Mouse (Mus musculus): ENCODE data around the gene Hist3h2ba. TPM values are rescaled to one million over a fixed set of nuclear protein-coding genes. Genes with fewer than 3 reads are reported as not detected.
A peak's percentile ranks its signal among the peaks of the same experiment; 100 is the strongest.

Hist3h2ba gene
- polyA plus RNA-seq (2016; fragmentation: Nextera tagmentation; extraction: Ambion mirVana), result 8.5 and 11.6 TPM in 2 replicates

DNA sequence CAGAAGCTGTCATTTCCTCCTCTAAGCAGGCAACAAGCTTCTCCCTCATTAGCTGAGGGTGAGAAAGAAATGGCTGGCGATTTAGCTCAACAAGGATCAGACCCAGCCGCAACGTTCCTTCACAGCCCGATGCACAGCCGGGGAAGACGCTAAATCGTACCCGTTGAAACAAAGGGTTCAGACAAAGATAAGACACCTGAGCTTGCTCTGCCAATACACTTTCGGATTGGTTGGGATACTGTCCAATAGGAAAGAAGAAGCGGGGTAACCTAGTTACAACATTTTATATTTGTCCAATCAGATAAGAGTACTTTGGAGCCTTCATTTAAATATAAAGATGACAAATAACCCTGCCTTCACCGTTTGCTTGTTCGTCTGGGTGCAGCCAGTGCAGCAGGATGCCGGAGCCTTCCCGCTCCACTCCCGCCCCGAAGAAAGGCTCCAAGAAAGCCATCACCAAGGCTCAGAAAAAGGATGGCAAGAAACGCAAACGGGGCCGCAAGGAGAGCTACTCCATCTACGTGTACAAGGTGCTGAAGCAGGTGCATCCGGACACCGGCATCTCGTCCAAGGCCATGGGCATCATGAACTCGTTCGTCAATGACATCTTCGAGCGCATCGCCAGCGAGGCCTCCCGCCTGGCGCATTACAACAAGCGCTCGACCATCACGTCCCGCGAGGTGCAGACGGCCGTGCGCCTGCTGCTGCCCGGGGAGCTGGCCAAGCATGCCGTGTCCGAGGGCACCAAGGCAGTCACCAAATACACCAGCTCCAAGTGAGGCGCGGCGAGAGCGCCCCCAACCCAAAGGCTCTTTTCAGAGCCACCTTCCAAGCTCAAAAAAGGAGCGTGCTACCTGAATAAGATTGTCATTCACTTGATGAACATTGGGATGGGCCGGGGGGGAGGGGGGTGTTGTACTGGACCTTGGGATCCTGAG lies at the start of gene Hist3h2ba:
Gene Hist3h2ba (plus strand): TSS at position 379 of the 938 bp plus-strand sequence.
- WGBS, result under 1% methylated on average over 48 of the region's 48 CpGs
- H3K36me3 ChIP-seq, result no peaks in the 10 kb centered on the region
- peaks cover 18% of the 10 kb centered on the region; the same call in 1 of the 2 replicates for H3K4me1 ChIP-seq (replicated peaks)
- ATAC-seq (ENCODE audit: insufficient number of reproducible peaks, low FRiP score), result peak; percentile 83
- H3K4me3 ChIP-seq, result peak within 1 kb of the TSS; percentile 42
- H3K4me2 ChIP-seq, result peak within 1 kb of the TSS; percentile 71
- H3K27me3 ChIP-seq (replicated peaks), result peaks cover 44% of the 10 kb centered on the region
- no peaks in the 10 kb centered on the region for H3K9me3 ChIP-seq (replicated peaks)
- peak within 1 kb of the TSS; percentile 64 for H3K9ac ChIP-seq
- H3K27ac ChIP-seq (ENCODE audit: poor library complexity, severe bottlenecking), result peak within 1 kb of the TSS; percentile 69

DNA sequence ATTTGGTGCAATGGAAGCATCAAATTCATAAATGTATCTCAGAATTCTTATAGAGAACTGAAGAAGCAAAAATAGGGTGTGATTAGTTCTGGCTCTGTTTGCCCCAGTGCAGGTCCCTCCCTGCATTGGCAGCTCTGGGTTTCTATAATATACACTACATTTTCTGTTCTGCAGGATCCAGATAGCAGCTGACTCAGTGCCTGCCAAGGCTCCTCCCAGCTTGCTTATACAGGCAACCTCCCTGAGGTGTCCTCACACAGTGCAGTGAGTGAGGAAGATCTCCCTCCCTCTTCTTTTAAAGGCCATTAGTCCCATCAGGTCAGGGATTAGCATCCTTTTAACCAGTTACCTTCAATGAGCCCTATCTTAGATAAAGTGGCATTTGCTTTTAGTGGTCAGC lies 47.6 kb upstream of the Hist3h2ba start:
- H3K9me3 ChIP-seq (replicated peaks), result no peaks in the 10 kb centered on the region
- H3K4me1 ChIP-seq (replicated peaks), result peaks cover 8% of the 10 kb centered on the region
- H3K9ac ChIP-seq, result no peak overlapping the region
- peaks cover 43% of the 10 kb centered on the region for H3K36me3 ChIP-seq
- no peak for ATAC-seq (ENCODE audit: insufficient number of reproducible peaks, low FRiP score)
- no peak overlapping the region for H3K4me3 ChIP-seq
- H3K27me3 ChIP-seq (replicated peaks), result no peaks in the 10 kb centered on the region
- H3K4me2 ChIP-seq, result no peak overlapping the region
- no peak overlapping the region for H3K27ac ChIP-seq (ENCODE audit: poor library complexity, severe bottlenecking)

DNA sequence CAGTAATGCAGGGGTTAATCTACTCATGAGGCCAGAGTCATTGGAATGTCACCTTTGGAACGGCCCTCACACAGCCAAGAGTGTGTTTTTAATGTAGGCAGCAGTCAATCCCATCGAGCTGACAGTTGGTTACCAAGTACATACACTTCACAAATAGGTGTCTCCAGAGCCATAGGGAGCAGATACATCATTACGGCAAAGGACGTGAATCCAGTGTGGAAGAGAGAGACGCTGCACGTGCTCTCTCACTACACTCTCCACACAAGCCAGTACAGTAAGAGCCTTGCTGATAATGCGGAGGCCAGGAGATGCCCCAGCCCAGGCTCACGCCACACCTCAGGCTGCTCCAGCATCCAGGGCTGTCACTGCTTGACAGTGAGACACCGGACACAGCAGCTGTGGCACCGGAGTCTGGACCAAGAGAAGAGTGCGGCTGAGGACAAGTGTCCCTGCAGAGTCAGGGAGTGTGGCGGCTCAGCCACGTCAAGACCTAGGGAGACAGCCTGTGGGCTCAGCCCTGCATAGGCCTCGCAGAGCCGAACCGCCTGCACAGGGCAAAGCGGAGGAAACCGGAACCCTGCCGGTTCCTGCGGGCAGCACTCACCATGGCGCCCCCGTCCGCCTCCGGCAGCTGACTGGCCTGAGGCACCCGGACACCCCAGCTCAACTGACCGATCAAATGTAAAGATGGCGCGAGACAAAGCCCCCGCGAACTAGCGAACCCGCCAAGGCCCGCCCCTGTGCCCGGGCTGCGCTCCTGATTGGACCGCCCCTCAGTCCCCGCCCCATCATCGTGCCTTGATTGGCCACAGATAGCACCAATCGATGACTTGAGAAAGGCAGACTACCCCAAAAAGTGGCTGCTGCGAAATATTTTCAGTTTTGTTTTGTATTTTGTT lies 45.0 kb upstream of the Hist3h2ba start, which contains the start of gene Zfp39:
Gene Zfp39 (minus strand): TSS at position 715 of the 899 bp plus-strand sequence.
- ATAC-seq (ENCODE audit: insufficient number of reproducible peaks, low FRiP score), result peak; percentile 98
- WGBS, result under 1% methylated on average over 40 of the region's 40 CpGs
- Histone ChIP-seq H3K36me3 (peaks cover 22% of the 10 kb centered on the region), H3K4me3 (peak within 1 kb of the TSS; percentile 84), H3K27ac (ENCODE audit: poor library complexity, severe bottlenecking) (peak within 1 kb of the TSS; percentile 88), H3K9me3 (replicated peaks) (no peaks in the 10 kb centered on the region), H3K4me2 (peak within 1 kb of the TSS; percentile 82), H3K27me3 (replicated peaks) (no peaks in the 10 kb centered on the region), H3K9ac (peak within 1 kb of the TSS; percentile 87), H3K4me1 (replicated peaks) (peaks cover 8% of the 10 kb centered on the region)

DNA sequence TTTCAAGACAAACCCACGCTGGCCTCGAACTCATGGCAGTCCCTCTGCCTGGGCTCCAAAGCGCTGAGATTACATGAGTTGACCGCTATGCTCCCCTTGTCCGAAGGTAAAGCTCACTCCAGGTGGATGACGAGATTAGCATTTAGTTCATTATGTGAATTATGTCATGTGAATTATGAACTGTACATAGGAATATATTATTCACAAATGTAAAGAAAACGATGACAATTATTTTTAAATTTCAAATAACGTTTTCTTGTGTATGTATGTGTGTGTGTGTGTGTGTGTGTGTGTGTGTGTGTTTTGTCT lies 44.4 kb upstream of the Hist3h2ba start:
- 4% methylated on average over 8 of the region's 8 CpGs for WGBS
- Histone ChIP-seq H3K9ac (peak overlapping the region; percentile 87; the same call in 1 of the 2 replicates), H3K27ac (ENCODE audit: poor library complexity, severe bottlenecking) (no peak overlapping the region), H3K4me2 (peak overlapping the region; percentile 82), H3K36me3 (peaks cover 21% of the 10 kb centered on the region), H3K9me3 (replicated peaks) (no peaks in the 10 kb centered on the region), H3K4me3 (peak overlapping the region; percentile 84), H3K4me1 (replicated peaks) (peaks cover 8% of the 10 kb centered on the region), H3K27me3 (replicated peaks) (no peaks in the 10 kb centered on the region)
- peak; percentile 9; the same call in 1 of the 2 replicates for ATAC-seq (ENCODE audit: insufficient number of reproducible peaks, low FRiP score)

DNA sequence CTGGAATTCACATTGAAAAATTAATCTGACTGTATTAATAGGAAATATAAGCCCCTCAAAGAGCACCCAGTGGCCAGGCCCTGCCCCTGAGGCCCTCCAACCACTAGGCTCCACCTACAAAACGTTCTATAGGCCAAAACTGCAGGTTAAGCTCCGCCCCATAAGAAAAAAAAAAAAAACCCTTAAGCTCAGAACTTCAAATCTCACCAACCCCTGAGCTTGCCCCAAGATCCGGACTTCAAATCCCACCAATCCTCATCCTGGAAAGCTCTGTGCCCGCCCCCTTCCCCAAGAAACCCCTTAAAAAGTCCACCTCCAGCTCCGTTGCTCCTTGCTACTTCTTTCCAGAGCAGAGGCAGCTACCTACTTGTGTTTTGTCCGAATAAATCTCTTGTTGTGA lies 43.9 kb upstream of the Hist3h2ba start:
- H3K36me3 ChIP-seq, result peaks cover 21% of the 10 kb centered on the region
- peak; percentile 47; the same call in 1 of the 2 replicates for ATAC-seq (ENCODE audit: insufficient number of reproducible peaks, low FRiP score)
- no peak overlapping the region for H3K4me2 ChIP-seq
- H3K9ac ChIP-seq, result no peak overlapping the region
- no peak overlapping the region for H3K4me3 ChIP-seq
- H3K27me3 ChIP-seq (replicated peaks), result no peaks in the 10 kb centered on the region
- peaks cover 8% of the 10 kb centered on the region for H3K4me1 ChIP-seq (replicated peaks)
- 47% methylated on average over 6 of the region's 6 CpGs for WGBS
- no peak overlapping the region for H3K27ac ChIP-seq (ENCODE audit: poor library complexity, severe bottlenecking)
- H3K9me3 ChIP-seq (replicated peaks), result no peaks in the 10 kb centered on the region

DNA sequence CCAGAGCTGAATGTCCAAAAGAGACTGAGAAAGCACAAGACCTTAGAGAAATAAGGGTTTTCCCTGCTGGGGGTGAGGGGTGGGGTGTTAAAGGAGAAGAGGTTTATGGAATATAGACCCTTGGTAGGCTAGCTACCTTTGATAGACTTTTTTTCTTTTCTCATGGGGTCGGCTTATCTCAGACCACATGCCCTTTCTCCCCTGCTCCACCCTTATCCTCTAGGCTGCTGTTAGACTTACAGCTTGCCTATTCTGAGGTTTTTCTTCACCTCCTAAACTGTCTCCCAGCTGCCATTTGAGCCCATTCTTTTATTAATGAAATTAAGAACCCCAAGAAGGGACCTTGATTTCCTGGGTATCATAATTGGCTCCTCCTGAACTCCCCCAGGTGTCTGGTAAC lies 34.9 kb upstream of the Hist3h2ba start:
- H3K9me3 ChIP-seq (replicated peaks), result no peaks in the 10 kb centered on the region
- WGBS, result 67% methylated on average over 1 of the region's 1 CpGs
- H3K4me3 ChIP-seq, result no peak overlapping the region
- no peak overlapping the region for H3K27ac ChIP-seq (ENCODE audit: poor library complexity, severe bottlenecking)
- H3K9ac ChIP-seq, result no peak overlapping the region
- H3K36me3 ChIP-seq, result no peaks in the 10 kb centered on the region
- 0 out of 2 replicates have a peak, but pooled peaks cover 2% of the 10 kb centered on the region for H3K4me1 ChIP-seq (replicated peaks)
- peak overlapping the region; percentile 72 for H3K4me2 ChIP-seq
- no peak; the same call in 1 of the 2 replicates for ATAC-seq (ENCODE audit: insufficient number of reproducible peaks, low FRiP score)
- peaks cover 3% of the 10 kb centered on the region; the same call in 1 of the 2 replicates for H3K27me3 ChIP-seq (replicated peaks)

DNA sequence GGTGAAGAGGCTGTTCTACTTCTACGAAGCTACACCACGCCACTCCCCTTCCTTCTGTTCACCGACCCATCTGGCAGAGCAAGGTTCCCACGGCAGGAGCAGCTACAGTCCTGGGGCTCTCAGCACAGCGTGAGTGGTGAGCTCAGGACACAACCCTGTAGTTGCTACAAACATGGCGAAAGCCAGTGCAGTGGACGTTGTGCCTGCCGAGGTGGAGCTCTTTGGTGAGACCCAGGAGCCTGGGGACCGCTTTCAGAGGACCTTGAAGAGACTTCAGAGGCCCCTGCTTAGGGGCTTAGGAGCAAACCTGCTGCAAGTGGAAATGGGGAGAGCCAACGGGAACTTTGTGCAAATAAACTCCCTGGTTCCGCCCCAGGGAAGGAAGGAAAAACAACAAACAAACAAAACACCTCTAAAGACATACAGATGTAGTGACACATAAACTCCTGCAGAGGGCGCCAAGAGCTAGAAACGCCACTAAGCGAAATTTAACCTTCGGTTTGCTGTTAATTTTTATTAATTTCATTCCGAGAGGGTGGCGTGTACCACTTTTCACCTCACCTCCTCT lies 34.2 kb upstream of the Hist3h2ba start:
- Histone ChIP-seq H3K4me2 (peak overlapping the region; percentile 72), H3K9me3 (replicated peaks) (no peaks in the 10 kb centered on the region), H3K36me3 (no peaks in the 10 kb centered on the region), H3K9ac (peak overlapping the region; percentile 56), H3K27me3 (replicated peaks) (peaks cover 3% of the 10 kb centered on the region; the same call in 1 of the 2 replicates), H3K4me1 (replicated peaks) (peaks cover 8% of the 10 kb centered on the region; the same call in 1 of the 2 replicates), H3K27ac (ENCODE audit: poor library complexity, severe bottlenecking) (no peak overlapping the region), H3K4me3 (peak overlapping the region; percentile 39)
- WGBS, result 15% methylated on average over 17 of the region's 17 CpGs
- peak; percentile 49 for ATAC-seq (ENCODE audit: insufficient number of reproducible peaks, low FRiP score)

DNA sequence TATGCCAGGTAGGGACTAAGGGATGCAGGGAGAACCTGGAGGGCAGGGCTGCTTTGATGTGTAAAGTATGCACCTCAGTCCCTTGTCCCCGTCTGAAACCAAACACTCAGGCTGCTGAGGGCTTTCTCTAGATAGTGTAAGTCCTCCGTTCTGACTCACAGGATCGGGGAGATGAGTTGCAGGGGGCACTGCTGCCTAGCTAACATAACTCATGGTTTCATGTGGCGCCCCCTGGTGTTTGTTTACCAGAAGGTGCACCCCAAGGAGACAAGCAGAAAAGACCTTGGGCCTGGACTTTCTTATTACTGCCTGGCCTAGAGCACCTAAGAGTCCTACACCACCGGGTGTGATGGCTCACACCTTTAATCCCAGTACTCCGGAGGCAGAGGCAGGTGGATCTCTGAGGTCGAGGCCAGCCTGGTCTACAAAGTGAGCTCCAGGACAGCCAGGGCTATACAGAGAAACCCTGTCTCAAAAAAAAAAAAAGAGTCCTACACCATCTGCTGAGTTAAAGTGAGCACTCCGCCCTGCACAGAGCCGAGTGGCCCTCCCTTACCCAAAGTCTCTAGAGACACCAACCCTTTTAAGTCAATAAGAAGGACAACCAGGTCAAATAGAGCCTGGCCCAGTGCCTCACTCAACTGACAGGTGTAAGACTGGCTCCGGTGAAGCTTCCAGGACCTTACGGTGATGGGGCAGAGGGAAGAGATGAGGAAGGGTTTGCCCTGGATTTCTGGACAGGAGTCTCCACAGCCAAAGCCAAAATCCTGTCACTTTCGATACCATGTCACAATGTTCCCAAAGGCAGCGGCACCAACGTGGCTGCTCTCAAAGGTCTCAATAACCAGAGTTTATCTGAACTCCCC lies 31.6 kb upstream of the Hist3h2ba start:
- H3K9ac ChIP-seq, result no peak overlapping the region
- peak; percentile 52; the same call in 1 of the 2 replicates for ATAC-seq (ENCODE audit: insufficient number of reproducible peaks, low FRiP score)
- peaks cover 8% of the 10 kb centered on the region; the same call in 1 of the 2 replicates for H3K4me1 ChIP-seq (replicated peaks)
- 54% methylated on average over 14 of the region's 14 CpGs for WGBS
- H3K4me3 ChIP-seq, result no peak overlapping the region
- no peak overlapping the region for H3K4me2 ChIP-seq
- H3K9me3 ChIP-seq (replicated peaks), result no peaks in the 10 kb centered on the region
- H3K27me3 ChIP-seq (replicated peaks), result peaks cover 3% of the 10 kb centered on the region; the same call in 1 of the 2 replicates
- no peaks in the 10 kb centered on the region for H3K36me3 ChIP-seq
- H3K27ac ChIP-seq (ENCODE audit: poor library complexity, severe bottlenecking), result no peak overlapping the region

DNA sequence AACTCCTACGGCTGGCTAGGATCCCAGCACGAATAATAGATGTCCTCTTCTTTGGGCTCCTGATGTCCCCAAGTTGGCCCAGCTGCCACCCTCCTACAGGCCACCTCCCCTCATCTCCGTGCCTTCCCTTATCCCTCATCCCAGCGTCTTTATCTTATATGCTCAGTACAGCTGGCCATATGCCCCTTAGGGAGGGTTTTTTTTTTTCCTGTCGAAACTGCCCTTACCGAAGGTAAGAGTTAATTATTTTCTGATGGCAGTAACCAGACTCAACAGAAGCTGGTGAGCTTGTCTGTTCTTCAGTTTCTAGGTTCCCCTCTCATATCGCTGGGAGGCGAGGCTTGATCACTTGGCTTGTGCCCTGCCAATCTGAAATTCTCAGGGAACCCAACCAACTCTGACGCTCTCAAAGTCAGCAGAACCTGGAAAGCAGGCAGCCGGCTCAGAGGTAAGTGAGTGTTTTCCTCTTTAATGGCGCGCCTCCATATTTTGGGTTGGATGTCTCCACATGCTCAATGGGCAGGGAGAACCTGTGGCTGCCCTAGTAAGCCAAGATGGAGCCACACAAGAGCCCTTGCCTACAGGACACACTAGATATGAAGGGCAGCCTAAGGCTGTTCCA lies 30.9 kb upstream of the Hist3h2ba start, which contains the start of gene Btnl10:
Gene Btnl10 (plus strand): TSS at position 164 of the 622 bp plus-strand sequence.
- Histone ChIP-seq H3K27ac (ENCODE audit: poor library complexity, severe bottlenecking) (no peak within 1 kb of the TSS), H3K9ac (no peak within 1 kb of the TSS), H3K27me3 (replicated peaks) (peaks cover 3% of the 10 kb centered on the region; the same call in 1 of the 2 replicates), H3K36me3 (no peaks in the 10 kb centered on the region), H3K4me1 (replicated peaks) (peaks cover 8% of the 10 kb centered on the region; the same call in 1 of the 2 replicates), H3K9me3 (replicated peaks) (no peaks in the 10 kb centered on the region), H3K4me3 (no peak within 1 kb of the TSS), H3K4me2 (no peak within 1 kb of the TSS)
- ATAC-seq (ENCODE audit: insufficient number of reproducible peaks, low FRiP score), result no peak
- WGBS, result 76% methylated on average over 12 of the region's 12 CpGs

All from heart, embryonic 12.5 days (tissue).